Mouse (Mus musculus): ENCODE data around the gene Calhm5. TPM values are rescaled to one million over a fixed set of nuclear protein-coding genes. Genes with fewer than 3 reads are reported as not detected.

Gene Calhm5
- polyA plus RNA-seq, 1 experiment from 2014 or later = 0.57 TPM

- no peak overlapping the region for H3K9ac ChIP-seq (ENCODE audit: low read depth, low read length)
- ATAC-seq (replicated peaks; ENCODE audit: low FRiP score, low read depth) (no peak), DNase-seq (ENCODE audit: low spot score) (no peak)
- no peak overlapping the region for H3K4me3 ChIP-seq (replicated peaks; ENCODE audit: low read depth, low read length)
- no peak for TF ChIP-seq CTCF (IDR thresholded peaks at IDR 0.05; ENCODE audit: low read depth)
- H3K4me2 ChIP-seq (ENCODE audit: low read length) = no peak overlapping the region
- no peak overlapping the region for H3K27ac ChIP-seq
- no peaks in the 10 kb centered on the region for H3K27me3 ChIP-seq (ENCODE audit: insufficient read depth, low read length)
- H3K36me3 ChIP-seq (ENCODE audit: insufficient read depth, low read length) = no peaks in the 10 kb centered on the region
- no peaks in the 10 kb centered on the region for H3K4me1 ChIP-seq (replicated peaks; ENCODE audit: insufficient read depth, low read length)
- H3K9me3 ChIP-seq (replicated peaks; ENCODE audit: low read length) = no peaks in the 10 kb centered on the region
- WGBS = 79% methylated on average over 5 of the region's 5 CpGs
Measured at GRCm38 (mm10) chr10:34074522-34075200, 21.7 kb downstream of the Calhm5 start.

GRCm38 (mm10) chr10:34071650-34072049 is 24.7 kb downstream of the Calhm5 start:
- DNase-seq (ENCODE audit: low spot score) = peak; percentile 30
- no peak overlapping the region for H3K9ac ChIP-seq (ENCODE audit: low read depth, low read length)
- WGBS = 58% methylated on average over 2 of the region's 2 CpGs
- no peak overlapping the region for H3K4me3 ChIP-seq (replicated peaks; ENCODE audit: low read depth, low read length)
- no peaks in the 10 kb centered on the region for H3K27me3 ChIP-seq (ENCODE audit: insufficient read depth, low read length)
- H3K9me3 ChIP-seq (replicated peaks; ENCODE audit: low read length) = no peaks in the 10 kb centered on the region
- H3K36me3 ChIP-seq (ENCODE audit: insufficient read depth, low read length) = no peaks in the 10 kb centered on the region
- no peak overlapping the region for H3K27ac ChIP-seq
- no peaks in the 10 kb centered on the region for H3K4me1 ChIP-seq (replicated peaks; ENCODE audit: insufficient read depth, low read length)
- H3K4me2 ChIP-seq (ENCODE audit: low read length) = no peak overlapping the region
- TF ChIP-seq CTCF (IDR thresholded peaks at IDR 0.05; ENCODE audit: low read depth) = peak; percentile 39
- ATAC-seq (replicated peaks; ENCODE audit: low FRiP score, low read depth) = no peak

GRCm38 (mm10) chr10:34070999-34071492 is 25.3 kb downstream of the Calhm5 start:
- H3K9me3 ChIP-seq (replicated peaks; ENCODE audit: low read length) = no peaks in the 10 kb centered on the region
- H3K9ac ChIP-seq (ENCODE audit: low read depth, low read length) = no peak overlapping the region
- TF ChIP-seq CTCF (IDR thresholded peaks at IDR 0.05; ENCODE audit: low read depth) = no peak
- H3K27me3 ChIP-seq (ENCODE audit: insufficient read depth, low read length) = no peaks in the 10 kb centered on the region
- ATAC-seq (replicated peaks; ENCODE audit: low FRiP score, low read depth) = no peak
- no peaks in the 10 kb centered on the region for H3K36me3 ChIP-seq (ENCODE audit: insufficient read depth, low read length)
- H3K4me1 ChIP-seq (replicated peaks; ENCODE audit: insufficient read depth, low read length) = no peaks in the 10 kb centered on the region
- H3K4me2 ChIP-seq (ENCODE audit: low read length) = no peak overlapping the region
- 30% methylated on average over 5 of the region's 5 CpGs for WGBS
- H3K27ac ChIP-seq = no peak overlapping the region
- peak; percentile 49 for DNase-seq (ENCODE audit: low spot score)
- H3K4me3 ChIP-seq (replicated peaks; ENCODE audit: low read depth, low read length) = no peak overlapping the region

- no peak for DNase-seq (ENCODE audit: low spot score)
- H3K4me2 ChIP-seq (ENCODE audit: low read length) = no peak overlapping the region
- no peak for ATAC-seq (replicated peaks; ENCODE audit: low FRiP score, low read depth)
- H3K27me3 ChIP-seq (ENCODE audit: insufficient read depth, low read length) = no peaks in the 10 kb centered on the region
- H3K27ac ChIP-seq = no peak overlapping the region
- H3K9me3 ChIP-seq (replicated peaks; ENCODE audit: low read length) = no peaks in the 10 kb centered on the region
- no peaks in the 10 kb centered on the region for H3K4me1 ChIP-seq (replicated peaks; ENCODE audit: insufficient read depth, low read length)
- no peak overlapping the region for H3K4me3 ChIP-seq (replicated peaks; ENCODE audit: low read depth, low read length)
- no peak for TF ChIP-seq CTCF (IDR thresholded peaks at IDR 0.05; ENCODE audit: low read depth)
- H3K36me3 ChIP-seq (ENCODE audit: insufficient read depth, low read length) = no peaks in the 10 kb centered on the region
- 77% methylated on average over 1 of the region's 1 CpGs for WGBS
- no peak overlapping the region for H3K9ac ChIP-seq (ENCODE audit: low read depth, low read length)
Measured at GRCm38 (mm10) chr10:34069606-34070005, 26.7 kb downstream of the Calhm5 start.

GRCm38 (mm10) chr10:34066591-34066990 is 29.7 kb downstream of the Calhm5 start:
- DNase-seq (ENCODE audit: low spot score) = no peak
- 67% methylated on average over 3 of the region's 3 CpGs for WGBS
- H3K9me3 ChIP-seq (replicated peaks; ENCODE audit: low read length) = no peaks in the 10 kb centered on the region
- no peak overlapping the region for H3K4me3 ChIP-seq (replicated peaks; ENCODE audit: low read depth, low read length)
- no peaks in the 10 kb centered on the region for H3K4me1 ChIP-seq (replicated peaks; ENCODE audit: insufficient read depth, low read length)
- H3K27ac ChIP-seq = no peak overlapping the region
- ATAC-seq (replicated peaks; ENCODE audit: low FRiP score, low read depth) = no peak
- H3K9ac ChIP-seq (ENCODE audit: low read depth, low read length) = no peak overlapping the region
- TF ChIP-seq CTCF (IDR thresholded peaks at IDR 0.05; ENCODE audit: low read depth) = no peak
- no peak overlapping the region for H3K4me2 ChIP-seq (ENCODE audit: low read length)
- no peaks in the 10 kb centered on the region for H3K36me3 ChIP-seq (ENCODE audit: insufficient read depth, low read length)
- no peaks in the 10 kb centered on the region for H3K27me3 ChIP-seq (ENCODE audit: insufficient read depth, low read length)

- no peak overlapping the region for H3K27ac ChIP-seq
- no peaks in the 10 kb centered on the region for H3K27me3 ChIP-seq (ENCODE audit: insufficient read depth, low read length)
- DNase-seq (ENCODE audit: low spot score) (peak; percentile 46), ATAC-seq (replicated peaks; ENCODE audit: low FRiP score, low read depth) (no peak)
- H3K36me3 ChIP-seq (ENCODE audit: insufficient read depth, low read length) = no peaks in the 10 kb centered on the region
- H3K4me2 ChIP-seq (ENCODE audit: low read length) = no peak overlapping the region
- H3K4me3 ChIP-seq (replicated peaks; ENCODE audit: low read depth, low read length) = no peak overlapping the region
- no peaks in the 10 kb centered on the region for H3K9me3 ChIP-seq (replicated peaks; ENCODE audit: low read length)
- no peak for TF ChIP-seq CTCF (IDR thresholded peaks at IDR 0.05; ENCODE audit: low read depth)
- H3K9ac ChIP-seq (ENCODE audit: low read depth, low read length) = no peak overlapping the region
- WGBS = 64% methylated on average over 2 of the region's 2 CpGs
- H3K4me1 ChIP-seq (replicated peaks; ENCODE audit: insufficient read depth, low read length) = no peaks in the 10 kb centered on the region
Measured at GRCm38 (mm10) chr10:34053987-34054386, 42.3 kb downstream of the Calhm5 start.
